9 mouse cellular contexts compared by ENCODE assay signal in genomic region chr1:171065243-171065587, GRCm38 (mm10). TPM values are rescaled to one million over a fixed set of nuclear protein-coding genes. Genes with fewer than 3 reads are reported as not detected.
A peak's percentile ranks its signal among the peaks of the same experiment; 100 is the strongest.
DNase-seq lines count a peak whose midpoint lies in the region; ATAC-seq and TF ChIP-seq lines count a peak whose summit lies in the region.
"Not testable (repeated sequence)": the region's sequence is repeated elsewhere in the genome, so short reads cannot be mapped to it uniquely, and the experiment has no call there.
"Had no signal": no experiment of that assay in that cellular context is flagged by ENCODE, and none has a peak within 500 bp of the region (broad histone marks: within the 10 kb centered on the region; RNA-seq: fewer than 3 reads in every experiment).

No protein-coding gene starts in this region.

- peak; percentile 71 for DNase-seq in adrenal gland, postnatal 14 days
- not testable (repeated sequence) for DNase-seq in forebrain, embryonic 11.5 days (ENCODE audit: low spot score); limb, embryonic 10.5 days (ENCODE audit: low spot score)
- DNase-seq in lung, postnatal 36 days, result peak; percentile 47
- DNase-seq in ovary, postnatal 14 days (ENCODE audit: low spot score), result peak; percentile 40
- peak; percentile 26 for DNase-seq in thymus, adult 2 months

- ATAC-seq in forebrain, embryonic 11.5 days (replicated peaks; ENCODE audit: low FRiP score), result peak; percentile 45
- ATAC-seq in heart, embryonic 12.5 days (ENCODE audit: insufficient number of reproducible peaks, low FRiP score), result peak; percentile 56
- peak; percentile 31 for ATAC-seq in intestine, postnatal 0 days

- H3K36me3 ChIP-seq in forebrain, embryonic 11.5 days (ENCODE audit: control insufficient read depth, insufficient read depth, low read length); heart, embryonic 12.5 days; intestine, postnatal 0 days (ENCODE audit: control insufficient read depth, insufficient read depth); limb, embryonic 10.5 days; thymus, adult 2 months (ENCODE audit: control insufficient read depth, insufficient read depth, low read length): not testable (repeated sequence)

- TF ChIP-seq POLR2A in thymus, adult 2 months (IDR thresholded peaks at IDR 0.05; ENCODE audit: control insufficient read depth, extremely low read depth, insufficient read depth, low read length, poor library complexity), result not testable (repeated sequence)

- peak overlapping the region; percentile 45 for H3K4me3 ChIP-seq in forebrain, embryonic 11.5 days (ENCODE audit: low read depth, low read length)
- peak overlapping the region; percentile 41 for H3K4me3 ChIP-seq in heart, embryonic 12.5 days
- peak overlapping the region; percentile 54 for H3K4me3 ChIP-seq in intestine, postnatal 0 days (ENCODE audit: low read depth, low read length)
- H3K4me3 ChIP-seq in limb, embryonic 10.5 days, result peak overlapping the region; percentile 46
- not testable (repeated sequence) for H3K4me3 ChIP-seq in thymus, adult 2 months (ENCODE audit: control insufficient read depth, insufficient read depth, low read length)

- TF ChIP-seq CTCF in intestine, postnatal 0 days (IDR thresholded peaks at IDR 0.05; ENCODE audit: low read depth); thymus, adult 2 months (IDR thresholded peaks at IDR 0.05; ENCODE audit: borderline replicate concordance, control insufficient read depth, extremely low read depth, insufficient read depth, low read length, poor library complexity): not testable (repeated sequence)

- H3K27ac ChIP-seq in forebrain, embryonic 11.5 days (ENCODE audit: low read depth, low read length); heart, embryonic 12.5 days (ENCODE audit: poor library complexity, severe bottlenecking); intestine, postnatal 0 days (ENCODE audit: low read depth, low read length); limb, embryonic 10.5 days; thymus, adult 2 months (ENCODE audit: control insufficient read depth, insufficient read depth, low read length): not testable (repeated sequence)

- H3K9me3 ChIP-seq in forebrain, embryonic 11.5 days (ENCODE audit: control insufficient read depth, low read length); heart, embryonic 12.5 days (replicated peaks); intestine, postnatal 0 days (ENCODE audit: control insufficient read depth); limb, embryonic 10.5 days (replicated peaks): not testable (repeated sequence)

- H3K4me2 ChIP-seq in forebrain, embryonic 11.5 days (ENCODE audit: low read depth, low read length, severe bottlenecking), result peak overlapping the region; percentile 37; the same call in 1 of the 2 replicates
- H3K4me2 ChIP-seq in heart, embryonic 12.5 days, result peak overlapping the region; percentile 58
- peak overlapping the region; percentile 82 for H3K4me2 ChIP-seq in intestine, postnatal 0 days (replicated peaks; ENCODE audit: low read depth)

- H3K9ac ChIP-seq in forebrain, embryonic 11.5 days (ENCODE audit: low read length); heart, embryonic 12.5 days; intestine, postnatal 0 days (ENCODE audit: low read depth, low read length): not testable (repeated sequence)

- not testable (repeated sequence) for H3K4me1 ChIP-seq in forebrain, embryonic 11.5 days (replicated peaks; ENCODE audit: control insufficient read depth, insufficient read depth, low read length); intestine, postnatal 0 days (replicated peaks; ENCODE audit: control insufficient read depth, insufficient read depth, low read length); thymus, adult 2 months (replicated peaks; ENCODE audit: control insufficient read depth, insufficient read depth, low read length)
- H3K4me1 ChIP-seq in heart, embryonic 12.5 days (replicated peaks), result peaks cover 12% of the 10 kb centered on the region
- peaks cover 14% of the 10 kb centered on the region for H3K4me1 ChIP-seq in limb, embryonic 10.5 days

- 0% methylated on average over 16 of the region's 35 CpGs for WGBS in forebrain, embryonic 11.5 days
- under 1% methylated on average over 24 of the region's 35 CpGs for whole genome bisulfite sequencing in heart, embryonic 12.5 days
- under 1% methylated on average over 15 of the region's 35 CpGs for WGBS in intestine, postnatal 0 days
- under 1% methylated on average over 25 of the region's 35 CpGs for WGBS in limb, embryonic 10.5 days
- WGBS in thymus, adult 2 months, result 9% methylated on average over 27 of the region's 35 CpGs

- peaks cover 26% of the 10 kb centered on the region for H3K27me3 ChIP-seq in forebrain, embryonic 11.5 days (ENCODE audit: control insufficient read depth, insufficient read depth, low read length)
- H3K27me3 ChIP-seq in heart, embryonic 12.5 days (replicated peaks), result peaks cover 31% of the 10 kb centered on the region
- peaks cover 22% of the 10 kb centered on the region for H3K27me3 ChIP-seq in intestine, postnatal 0 days (replicated peaks; ENCODE audit: control insufficient read depth, insufficient read depth, low read length)
- H3K27me3 ChIP-seq in limb, embryonic 10.5 days (ENCODE audit: low read depth, poor library complexity, severe bottlenecking), result peaks cover 52% of the 10 kb centered on the region
- H3K27me3 ChIP-seq in thymus, adult 2 months (ENCODE audit: control insufficient read depth, insufficient read depth, low read length), result not testable (repeated sequence)

RNA-seq across cellular contexts. Expression of gene Fcgr3, which starts 0.5 kb away (rescaled TPM):
- total RNA-seq in adrenal gland, postnatal 14 days (2021), result 8.1 and 10.3 TPM in 2 replicates
- polyA plus RNA-seq in forebrain, embryonic 11.5 days (2014; fragmentation: Nextera tagmentation; extraction: Ambion mirVana), result 4.3 TPM in 2 replicates
- 3.8 and 4.5 TPM in 2 replicates for polyA plus RNA-seq in heart, embryonic 12.5 days (2016; fragmentation: Nextera tagmentation; extraction: Ambion mirVana)
- 13.9 and 15.8 TPM in 2 replicates for polyA plus RNA-seq in intestine, postnatal 0 days (2015; fragmentation: Nextera tagmentation; extraction: Ambion mirVana)
- 3.0 and 3.3 TPM in 2 replicates for polyA plus RNA-seq in limb, embryonic 10.5 days (2016; fragmentation: Nextera tagmentation; extraction: Ambion mirVana)
- polyA plus RNA-seq in thymus, adult 2 months (2012; rRNA removed), result 16.6 and 20.7 TPM in 2 replicates
- polyA plus RNA-seq: erythroblast, embryonic 14.5 days had no signal

RNA-seq across cellular contexts. Expression of gene Fcgr4, which starts 46.5 kb away (rescaled TPM):
- 0.49 and 0.89 TPM in 2 replicates for total RNA-seq in adrenal gland, postnatal 14 days (2021)
- 0.21 and 0.35 TPM in 2 replicates for polyA plus RNA-seq in forebrain, embryonic 11.5 days (2014; fragmentation: Nextera tagmentation; extraction: Ambion mirVana)
- polyA plus RNA-seq in heart, embryonic 12.5 days (2016; fragmentation: Nextera tagmentation; extraction: Ambion mirVana), result 0.14 and 0.24 TPM in 2 replicates
- 2.7 and 3.7 TPM in 2 replicates for polyA plus RNA-seq in intestine, postnatal 0 days (2015; fragmentation: Nextera tagmentation; extraction: Ambion mirVana)
- polyA plus RNA-seq in limb, embryonic 10.5 days (2016; fragmentation: Nextera tagmentation; extraction: Ambion mirVana), result 0.11 TPM in 1 of 2 replicates, not detected in the other
- polyA plus RNA-seq in thymus, adult 2 months (2012; rRNA removed), result 1.0 and 1.5 TPM in 2 replicates
- polyA plus RNA-seq: erythroblast, embryonic 14.5 days had no signal

RNA-seq across cellular contexts. Expression of gene Cfap126, which starts 48.5 kb away (rescaled TPM):
- total RNA-seq in adrenal gland, postnatal 14 days (2021), result 0.71 and 1.9 TPM in 2 replicates
- polyA plus RNA-seq in forebrain, embryonic 11.5 days (2014; fragmentation: Nextera tagmentation; extraction: Ambion mirVana), result 1.5 and 2.9 TPM in 2 replicates
- 2.9 and 3.5 TPM in 2 replicates for polyA plus RNA-seq in heart, embryonic 12.5 days (2016; fragmentation: Nextera tagmentation; extraction: Ambion mirVana)
- 1.9 and 2.9 TPM in 2 replicates for polyA plus RNA-seq in intestine, postnatal 0 days (2015; fragmentation: Nextera tagmentation; extraction: Ambion mirVana)
- 1.0 and 1.1 TPM in 2 replicates for polyA plus RNA-seq in limb, embryonic 10.5 days (2016; fragmentation: Nextera tagmentation; extraction: Ambion mirVana)
- 2.7 and 2.8 TPM in 2 replicates for polyA plus RNA-seq in thymus, adult 2 months (2012; rRNA removed)
